Mouse (Mus musculus) cerebellum, adult 2 months (tissue): ENCODE measurements around the gene Galns.

Experiments used
- CTCF ChIP-seq: fragments of 200-500 bp; IDR thresholded peaks from 2 replicates; pipeline ENCODE4 v1.5.1; 2011; ENCODE audit warnings: low read depth, mild to moderate bottlenecking, control low read depth, low read length, moderate library complexity, borderline replicate concordance; ENCODE audit not compliant: insufficient read depth
- POLR2A ChIP-seq: fragments of 200-500 bp; IDR thresholded peaks from 2 replicates; pipeline ENCODE4 v1.6.1; 2011; ENCODE audit warnings: low read length, control low read depth, borderline replicate concordance; ENCODE audit not compliant: insufficient read depth

DNA sequence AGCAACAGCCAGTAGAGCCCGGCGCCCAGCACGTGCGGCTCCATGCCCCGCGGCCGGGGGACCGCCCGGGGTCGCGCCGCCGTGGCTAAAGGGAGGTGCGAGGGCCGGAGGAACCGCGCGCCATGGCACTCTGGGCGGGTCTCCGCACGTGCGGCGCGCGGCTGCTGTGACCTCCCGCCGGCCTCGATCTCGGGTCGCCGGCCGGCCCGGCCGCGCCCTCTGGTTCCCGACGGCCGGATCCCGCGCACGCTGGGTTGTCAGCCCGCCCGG is 60.3 kb downstream of the Galns start:
- TF ChIP-seq CTCF, result no peak
- TF ChIP-seq POLR2A, result no peak
